Mouse (Mus musculus) frontal cortex, postnatal 14 days (tissue): Measurements from ENCODE around the gene Syvn1.
"Not testable (repeated sequence)": the region's sequence is repeated elsewhere in the genome, so short reads cannot be mapped to it uniquely, and the experiment has no call there.

Source experiments
- DNase-seq, 2 experiments: peaks; one replicate each; pipeline ENCODE4 v3.0.0; 2022; ENCODE audit warnings: low spot score in 2 of 2

The Syvn1 gene

DNA sequence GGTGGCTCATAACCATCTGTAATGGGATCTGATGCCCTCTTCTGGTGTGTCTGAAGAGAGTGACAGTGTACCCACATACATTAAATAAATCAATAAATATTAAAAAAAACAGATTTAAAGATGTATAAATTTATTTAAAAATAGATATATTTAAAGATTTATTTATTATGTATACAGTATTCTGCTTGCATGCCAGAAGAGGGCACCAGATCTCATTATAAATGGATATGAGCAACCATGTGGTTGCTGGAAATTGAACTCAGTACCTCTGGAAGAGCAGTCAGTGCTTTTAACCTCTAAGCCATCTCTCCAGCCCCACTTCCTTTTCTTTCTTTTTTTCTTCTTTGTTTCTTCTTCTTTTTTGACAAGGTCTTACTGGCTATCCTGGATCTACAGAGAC lies 6.4 kb upstream of the Syvn1 start:
- DNase-seq, result no peak

DNA sequence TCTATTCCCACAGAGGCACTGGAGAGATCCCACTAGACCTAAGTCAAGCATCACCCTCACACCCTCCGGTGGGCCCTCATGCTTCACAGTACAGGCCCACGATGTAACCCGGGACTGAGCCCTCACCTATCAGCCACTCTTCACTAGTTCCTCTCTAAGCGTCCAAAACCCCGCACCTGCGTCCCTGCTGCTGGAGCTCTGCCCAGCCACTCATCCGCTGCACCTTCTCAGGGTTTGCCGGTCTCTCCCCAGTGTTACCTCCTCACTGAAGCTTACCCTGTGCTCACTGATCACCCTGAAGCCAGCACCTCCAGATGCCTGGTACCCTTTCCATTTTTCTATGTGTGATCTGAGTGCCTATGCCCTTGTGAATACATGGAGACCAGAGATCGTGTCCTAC lies 4.1 kb upstream of the Syvn1 start:
- no peak for DNase-seq

- DNase-seq, result not testable (repeated sequence)
Measured at GRCm38 (mm10) chr19:6044102-6044501, 2.3 kb upstream of the Syvn1 start.

DNA sequence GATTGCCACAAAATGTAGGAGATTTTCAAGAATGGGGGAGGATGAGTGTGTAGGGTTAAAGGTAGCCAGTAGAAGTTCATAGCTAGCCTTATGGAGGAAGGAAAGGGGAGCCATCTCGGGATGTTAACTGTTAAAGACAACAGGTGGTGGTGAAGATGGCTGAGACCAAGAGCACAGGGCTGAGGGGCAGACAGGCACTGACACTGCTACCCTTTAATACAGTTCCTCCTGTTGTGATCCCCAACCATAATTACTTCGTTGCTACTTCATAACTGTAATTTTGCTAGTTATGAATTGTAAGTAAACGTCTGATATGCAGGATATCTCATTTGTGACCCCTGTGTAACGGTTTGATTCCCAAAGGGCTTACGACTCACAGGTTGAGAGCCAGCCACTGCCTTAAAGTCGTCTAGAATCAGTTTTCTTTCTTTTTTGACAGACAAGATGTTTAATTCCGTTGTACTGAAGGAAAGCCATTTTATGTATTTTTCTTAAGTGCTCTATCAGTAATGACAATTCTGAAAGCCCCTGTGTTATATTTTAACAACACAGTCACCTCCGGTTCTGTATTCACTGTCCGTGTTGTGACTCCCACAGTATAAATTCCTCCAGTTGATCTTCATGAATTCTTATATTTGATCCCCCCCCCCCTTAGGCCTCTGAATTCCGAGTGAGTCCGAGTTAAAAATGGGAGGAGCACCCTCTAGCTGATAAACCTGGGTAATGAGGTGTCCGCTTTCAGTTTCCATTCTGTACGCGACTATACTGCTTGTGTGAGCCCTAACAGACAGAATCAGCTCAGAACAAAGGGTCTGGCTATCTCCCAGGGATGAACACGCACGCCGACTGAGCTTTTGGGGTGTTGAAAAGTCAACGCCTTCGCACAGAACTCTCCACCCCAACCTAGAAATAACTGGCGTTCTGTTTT lies 746 bp upstream of the Syvn1 start:
- DNase-seq, result no peak

- DNase-seq, result no peak
Measured at GRCm38 (mm10) chr19:6047154-6047898, 950 bp downstream of the Syvn1 start.

DNA sequence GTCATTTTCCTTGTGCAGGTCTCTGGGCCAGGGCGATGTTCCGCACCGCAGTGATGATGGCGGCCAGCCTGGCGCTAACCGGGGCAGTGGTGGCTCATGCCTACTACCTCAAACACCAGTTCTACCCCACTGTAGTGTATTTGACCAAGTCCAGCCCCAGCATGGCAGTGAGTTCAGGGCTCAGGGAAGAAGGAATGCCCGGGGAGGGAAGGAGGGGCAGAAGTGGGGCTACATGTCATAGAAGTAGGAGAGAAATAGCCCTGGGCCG lies 1.5 kb downstream of the Syvn1 start:
- no peak for DNase-seq

DNA sequence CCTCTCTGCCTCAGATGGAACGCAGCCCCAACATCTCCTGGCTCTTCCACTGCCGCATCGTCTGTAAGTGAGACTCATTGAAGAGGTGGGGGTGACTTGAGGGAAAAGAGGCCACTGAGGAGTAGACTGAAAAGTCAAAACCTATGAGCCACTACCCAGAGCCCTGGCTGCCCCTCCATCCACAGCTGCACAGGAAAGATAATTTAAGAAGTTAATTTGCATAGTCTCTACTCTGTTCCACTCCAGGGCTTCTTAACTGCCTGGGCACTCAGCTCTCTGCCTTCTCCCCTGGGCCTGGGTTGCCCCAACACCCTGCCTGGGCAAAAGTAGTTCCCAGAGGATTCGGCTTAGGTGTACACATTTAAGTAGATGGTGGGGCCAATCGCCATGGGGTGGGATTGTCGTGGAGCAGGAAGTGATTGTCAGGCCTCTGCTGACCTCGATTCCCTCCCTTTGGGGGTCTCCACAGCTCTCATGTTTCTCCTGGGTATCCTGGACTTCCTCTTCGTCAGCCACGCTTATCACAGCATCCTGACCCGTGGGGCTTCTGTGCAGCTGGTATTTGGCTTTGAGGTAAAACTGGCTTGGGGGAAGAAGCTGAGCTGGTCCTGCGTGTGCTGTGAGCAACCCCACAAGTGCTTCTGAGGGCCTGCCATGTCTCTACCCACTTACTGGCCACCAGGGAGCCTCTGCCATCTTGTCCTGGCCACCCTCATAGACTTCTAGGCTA lies 2.5 kb downstream of the Syvn1 start:
- no peak for DNase-seq

- no peak for DNase-seq
Measured at GRCm38 (mm10) chr19:6052516-6052915, 6.1 kb downstream of the Syvn1 start.

GRCm38 (mm10) chr19:6054296-6054695 lies 7.9 kb downstream of the Syvn1 start:
- no peak for DNase-seq

GRCm38 (mm10) chr19:6056696-6057095 lies 10.3 kb downstream of the Syvn1 start:
- DNase-seq, result no peak

DNA sequence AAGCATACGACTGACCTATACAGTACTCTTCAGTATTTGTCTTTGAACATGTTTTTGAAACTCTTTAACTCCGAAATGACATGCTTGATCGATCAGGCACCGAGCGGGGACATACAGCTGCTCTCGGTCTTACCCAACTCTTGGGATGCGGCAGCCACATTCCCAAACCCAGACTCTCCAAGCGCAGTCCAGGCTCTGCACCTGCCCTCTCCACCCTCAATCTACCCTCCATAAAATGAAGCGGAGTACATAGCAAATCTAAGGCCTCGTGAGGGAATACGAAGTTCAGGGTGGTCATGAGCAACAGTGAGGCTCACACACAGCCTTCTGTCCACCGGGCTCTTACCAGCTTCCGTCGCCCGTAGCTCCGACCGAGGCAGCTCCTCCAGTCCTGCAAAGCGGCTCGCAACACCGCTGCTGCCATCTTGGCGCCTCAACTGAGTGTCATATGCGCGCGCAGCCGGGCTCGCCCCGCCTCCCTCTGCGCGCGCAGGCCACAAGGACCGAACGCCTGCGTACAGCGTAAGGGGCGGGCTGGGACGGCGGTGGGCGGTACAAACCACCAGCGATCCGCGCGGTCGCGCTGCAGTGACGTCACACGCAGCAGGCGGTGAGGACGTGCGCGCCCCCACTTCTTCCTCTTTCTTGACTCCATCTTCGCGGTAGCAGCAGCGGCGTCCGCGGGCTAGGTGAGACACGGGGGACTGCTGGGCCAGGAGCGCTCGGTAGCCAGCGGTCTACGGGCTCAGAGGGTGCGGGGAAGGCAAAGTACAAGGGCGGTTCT lies 11.1 kb downstream of the Syvn1 start, which contains the start of the genes Mrpl49 and Fau:
Mrpl49 (minus strand) TSS at position 473 of the 784 bp plus-strand sequence.
Fau (plus strand) TSS at position 532 of the 784 bp plus-strand sequence.
- peak; percentile 98 to 99 for DNase-seq

DNA sequence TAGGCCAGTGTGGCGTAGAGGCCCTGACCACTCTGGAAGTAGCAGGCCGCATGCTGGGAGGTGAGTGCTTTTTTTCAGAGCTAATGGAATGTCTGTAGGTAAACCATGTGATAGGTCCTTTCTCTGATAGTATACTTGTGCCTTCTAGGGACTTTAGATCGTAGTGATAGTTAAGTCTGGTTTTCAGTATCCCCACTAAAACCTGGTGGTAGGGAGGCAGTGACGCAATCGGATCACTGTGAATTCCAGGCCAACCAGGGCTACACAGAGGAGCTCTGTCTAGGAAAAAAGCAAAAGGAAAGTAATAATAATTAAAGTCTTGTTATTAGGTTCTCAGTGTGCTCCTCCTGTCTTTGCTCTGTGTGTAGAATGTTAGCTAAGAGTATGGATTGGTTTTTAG lies 12.1 kb downstream of the Syvn1 start:
- DNase-seq, result no peak

DNA sequence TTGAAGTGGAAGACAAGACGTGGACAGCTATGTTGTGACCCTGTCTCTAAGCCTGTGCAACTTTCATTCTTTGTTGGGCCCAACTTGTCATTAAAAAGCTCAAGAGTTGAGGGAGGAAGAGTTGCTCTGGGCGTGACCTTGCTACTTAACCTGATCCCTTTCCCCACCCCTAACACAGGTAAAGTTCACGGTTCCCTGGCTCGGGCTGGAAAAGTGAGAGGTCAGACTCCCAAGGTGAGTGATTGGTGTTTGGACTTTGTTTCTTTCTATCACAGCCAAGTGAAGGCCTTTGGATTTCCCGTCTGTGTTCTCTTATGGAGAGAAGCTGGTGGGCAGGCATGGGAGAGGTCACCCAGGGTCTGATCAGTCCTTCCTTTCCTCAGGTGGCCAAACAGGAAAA lies 12.6 kb downstream of the Syvn1 start:
- DNase-seq, result no peak

DNA sequence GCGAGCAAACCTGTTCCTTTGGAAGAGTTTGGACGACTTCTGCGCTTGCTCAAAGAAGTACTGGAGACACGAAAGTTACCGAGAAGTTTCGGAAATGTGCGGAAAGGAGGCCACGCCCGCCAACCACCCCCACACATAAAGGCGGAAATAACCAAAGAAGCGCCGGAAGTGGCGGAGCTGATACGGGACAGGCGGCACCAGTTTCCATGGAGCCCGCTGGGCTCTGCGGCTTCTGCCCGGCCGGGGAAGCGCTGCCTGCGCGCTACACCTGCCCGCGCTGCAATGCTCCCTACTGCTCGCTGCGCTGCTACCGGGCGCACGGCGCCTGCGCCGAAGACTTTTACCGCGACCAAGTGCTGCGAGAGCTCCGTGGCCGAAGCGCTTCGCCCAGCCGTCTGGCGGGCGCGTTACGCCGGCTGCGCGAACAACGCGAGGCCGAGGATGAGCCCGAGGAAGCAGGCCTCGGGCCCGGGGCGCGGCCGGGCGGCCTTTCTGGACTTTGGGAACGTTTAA lies 14.7 kb downstream of the Syvn1 start, which contains the start of gene Znhit2:
Znhit2 (plus strand) TSS at position 172 of the 513 bp plus-strand sequence.
- DNase-seq, result peak; percentile 89 to 93

DNA sequence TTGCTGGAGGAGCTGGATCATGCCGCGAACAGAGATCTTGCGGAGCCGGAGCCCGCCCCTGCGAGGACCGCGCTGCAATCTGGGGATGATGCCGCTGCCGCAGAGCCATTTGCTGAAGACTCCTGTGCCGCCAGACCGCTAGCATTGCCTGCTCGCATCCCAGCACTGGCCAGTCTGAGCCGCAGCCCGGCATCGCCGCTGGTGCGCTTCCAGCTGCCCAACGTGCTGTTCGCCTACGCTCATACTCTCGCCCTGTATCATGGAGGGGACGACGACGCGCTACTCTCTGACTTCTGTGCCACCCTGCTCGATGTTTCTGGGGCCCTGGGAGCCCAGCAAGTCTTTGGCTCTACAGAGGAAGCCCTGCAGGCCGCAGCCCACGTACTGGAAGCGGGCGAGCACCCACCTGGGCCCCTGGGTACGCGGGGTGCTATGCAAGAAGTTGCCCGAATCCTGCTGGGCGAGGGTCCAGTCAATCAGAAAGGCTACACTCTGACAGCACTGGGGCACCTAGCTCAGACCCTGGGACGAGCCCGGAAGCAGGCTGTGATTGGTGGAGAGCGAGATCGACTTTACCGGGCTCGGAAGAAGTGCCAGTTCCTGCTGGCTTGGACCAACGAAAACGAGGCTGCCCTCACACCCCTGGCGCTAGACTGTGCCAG lies 15.4 kb downstream of the Syvn1 start:
- no peak for DNase-seq

DNA sequence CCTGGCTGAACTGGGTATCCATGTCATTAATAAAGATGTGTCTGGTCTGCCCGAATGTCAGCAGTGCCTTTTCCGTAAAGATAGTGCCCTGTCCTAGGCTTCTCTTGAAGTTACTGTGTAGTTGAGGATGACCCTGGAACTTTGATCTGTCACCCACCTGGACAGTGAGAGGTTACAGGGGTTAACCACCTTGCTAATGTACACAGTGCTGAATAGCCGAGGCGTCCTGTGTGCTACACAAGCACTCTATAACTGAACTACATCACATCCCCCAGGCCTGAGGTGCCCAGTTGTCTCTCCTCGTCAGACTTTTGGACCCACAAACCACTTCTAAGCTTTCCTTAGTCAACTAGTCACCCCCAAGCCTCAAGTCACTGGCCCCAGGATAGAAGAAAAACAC lies 16.0 kb downstream of the Syvn1 start:
- DNase-seq, result no peak

GRCm38 (mm10) chr19:6063081-6063480 lies 16.7 kb downstream of the Syvn1 start:
- no peak for DNase-seq

- DNase-seq, result no peak
Measured at GRCm38 (mm10) chr19:6066571-6066970, 20.2 kb downstream of the Syvn1 start.

DNA sequence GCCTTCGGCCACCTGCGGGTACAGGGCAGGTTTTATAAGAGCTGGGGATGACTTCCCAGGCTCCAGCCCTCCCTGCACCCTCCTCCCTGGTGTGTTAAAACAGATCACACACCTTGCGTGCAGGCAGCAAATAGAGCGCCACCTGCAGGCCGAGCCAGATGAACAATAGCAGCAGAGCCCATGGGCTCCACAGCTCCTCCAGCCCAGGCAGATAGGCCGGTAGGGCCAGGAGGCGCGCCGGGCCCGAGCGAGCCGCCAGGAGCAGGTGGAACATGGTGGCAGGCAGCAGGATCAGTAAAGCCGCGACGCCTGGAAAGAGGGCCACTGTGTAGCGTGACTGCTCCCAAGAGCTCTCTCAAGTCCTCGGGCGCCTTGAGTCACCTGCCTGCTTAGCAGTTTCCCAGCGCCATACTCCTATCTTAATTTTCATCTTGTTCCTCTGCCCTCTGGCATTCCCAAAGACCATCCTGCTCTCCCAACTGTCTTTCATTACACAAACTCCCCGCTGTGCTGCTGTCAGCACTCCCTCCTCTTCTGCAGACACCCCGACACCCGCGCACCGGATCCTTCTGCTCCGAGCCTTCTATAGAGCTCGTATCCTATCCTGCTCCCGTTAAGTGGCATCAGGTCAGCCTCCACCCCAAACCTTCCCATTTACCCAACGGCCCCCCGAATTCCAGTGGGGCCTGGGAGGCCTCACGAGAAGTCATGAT lies 20.8 kb downstream of the Syvn1 start:
- peak; percentile 76 to 77 for DNase-seq
